Mouse (Mus musculus): ENCODE measurements around the gene Tcf7l1. TPM values are rescaled to one million over a fixed set of nuclear protein-coding genes. Genes with fewer than 3 reads are reported as not detected.

Tcf7l1 gene
- total and polyA plus RNA-seq, 3 experiments = not detected

DNA sequence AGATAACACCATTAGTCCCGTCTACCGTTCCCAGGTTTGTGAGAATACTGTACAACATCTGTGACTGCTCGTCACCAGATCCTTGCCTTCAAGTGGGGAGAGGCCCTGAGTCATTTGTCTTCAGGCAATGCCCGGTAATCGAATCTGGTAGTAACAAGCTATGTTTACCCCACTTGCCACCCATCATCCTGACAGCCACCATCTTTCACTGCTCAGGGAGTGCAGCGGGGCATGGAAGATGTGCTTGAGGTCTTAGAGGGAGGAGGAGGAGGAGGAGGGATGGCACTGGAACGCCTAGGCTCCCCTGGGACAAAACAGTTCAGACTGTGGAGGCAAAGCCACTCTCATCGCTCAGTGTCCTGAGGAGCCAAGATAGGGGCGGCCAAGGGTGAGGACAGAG lies 74.8 kb downstream of the Tcf7l1 start:
- TF ChIP-seq SIN3A (IDR thresholded peaks at IDR 0.05; ENCODE audit: low read length) (no peak), POLR2A (IDR thresholded peaks at IDR 0.05; ENCODE audit: control insufficient read depth in 1 of 2, insufficient read depth in 1 of 2, low read depth in 1 of 2, low read length in 2 of 2, poor library complexity in 1 of 2) (no peak), NELFE (IDR thresholded peaks at IDR 0.05; ENCODE audit: low read depth, low read length) (no peak), POLR2AphosphoS5 (IDR thresholded peaks at IDR 0.05; ENCODE audit: borderline replicate concordance, low read depth, low read length) (no peak)
- H3K36me3 ChIP-seq (ENCODE audit: control insufficient read depth in 1 of 2, insufficient read depth in 2 of 2, low read length in 2 of 2) = no peaks in the 10 kb centered on the region

DNA sequence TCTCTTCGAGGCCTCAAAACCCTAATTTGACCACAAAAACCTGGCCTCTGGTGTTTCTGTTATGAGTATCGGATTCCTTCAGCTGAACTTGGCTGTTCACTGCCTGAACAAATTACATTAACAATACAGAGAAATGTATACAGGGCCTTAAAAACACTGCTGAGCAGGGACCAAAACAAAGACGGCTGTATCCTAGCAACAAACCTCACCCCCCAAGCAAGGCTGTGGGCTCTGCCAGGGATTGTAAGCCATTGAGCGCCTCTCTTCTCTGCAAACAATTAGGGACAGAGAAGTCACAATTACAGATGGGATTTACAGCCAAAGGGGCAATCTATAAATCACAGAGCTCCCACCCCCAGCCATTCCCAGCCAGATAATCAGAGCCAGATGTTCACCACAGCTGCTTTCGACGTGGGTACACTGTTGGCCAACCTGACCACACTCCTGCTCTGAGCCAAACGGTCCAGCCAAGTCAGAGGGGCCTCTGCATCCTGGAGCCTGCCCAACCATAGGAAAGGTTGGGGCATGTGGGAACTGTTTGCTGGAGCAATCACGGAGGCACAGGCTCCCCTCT lies 77.5 kb downstream of the Tcf7l1 start:
- DNase-seq (ENCODE audit: low read depth, low spot score) = no peak
- no peaks in the 10 kb centered on the region for H3K9me3 ChIP-seq (replicated peaks; ENCODE audit: insufficient read depth, low read length)
- H3K27me3 ChIP-seq (ENCODE audit: control insufficient read depth in 1 of 2, insufficient read depth in 2 of 2, low read length in 2 of 2) = peaks cover 0 to 12% of the 10 kb centered on the region in 2 experiments; a peak in 3 of 4 replicates
- no peaks in the 10 kb centered on the region for H3K4me1 ChIP-seq (ENCODE audit: control insufficient read depth in 1 of 2, insufficient read depth in 2 of 2, low read length in 2 of 2)
- H3K9ac ChIP-seq (ENCODE audit: control insufficient read depth, low read depth, low read length, poor library complexity, severe bottlenecking) = no peak overlapping the region
- no peaks in the 10 kb centered on the region for H3K79me2 ChIP-seq (ENCODE audit: control insufficient read depth, insufficient read depth, low read length, poor library complexity)
- H3K27ac ChIP-seq (ENCODE audit: control insufficient read depth, low read depth, low read length) = no peak overlapping the region
- no peaks in the 10 kb centered on the region for H3K36me3 ChIP-seq (ENCODE audit: control insufficient read depth in 1 of 2, insufficient read depth in 2 of 2, low read length in 2 of 2)
- no peak for TF ChIP-seq MEF2A (IDR thresholded peaks at IDR 0.05; ENCODE audit: extremely low read depth, insufficient replicate concordance, low read depth, low read length, poor library complexity, severe bottlenecking)
- no peak for TF ChIP-seq MAZ (IDR thresholded peaks at IDR 0.05; ENCODE audit: low read depth, low read length)
- no peak for TF ChIP-seq ZMIZ1 (IDR thresholded peaks at IDR 0.05; ENCODE audit: low read depth, low read length)
- TF ChIP-seq SIN3A (IDR thresholded peaks at IDR 0.05; ENCODE audit: low read length) = no peak
- no peak for TF ChIP-seq USF2 (IDR thresholded peaks at IDR 0.05; ENCODE audit: borderline replicate concordance in 1 of 2, insufficient read depth in 1 of 2, low read depth in 1 of 2, low read length in 2 of 2)
- TF ChIP-seq HCFC1 (IDR thresholded peaks at IDR 0.05; ENCODE audit: low read depth, low read length) = no peak
- no peak for TF ChIP-seq SMC3 (IDR thresholded peaks at IDR 0.05; ENCODE audit: low read depth, low read length)
- no peak for TF ChIP-seq ZNF384 (IDR thresholded peaks at IDR 0.05; ENCODE audit: low read depth, low read length)
- no peak for TF ChIP-seq NELFE (IDR thresholded peaks at IDR 0.05; ENCODE audit: low read depth, low read length)
- TF ChIP-seq MYC (IDR thresholded peaks at IDR 0.05; ENCODE audit: low read depth, low read length) = no peak
- H3K4me3 ChIP-seq (ENCODE audit: control insufficient read depth in 1 of 2, insufficient read depth in 1 of 2, low read depth in 2 of 2, low read length in 2 of 2) = no peak overlapping the region

More for the DNA sequence above, 74.8 kb downstream of the Tcf7l1 start:
- Histone ChIP-seq H3K79me2 (ENCODE audit: control insufficient read depth, insufficient read depth, low read length, poor library complexity) (no peaks in the 10 kb centered on the region), H3K4me3 (ENCODE audit: control insufficient read depth in 1 of 2, insufficient read depth in 1 of 2, low read depth in 2 of 2, low read length in 2 of 2) (no peak overlapping the region), H3K9me3 (replicated peaks; ENCODE audit: insufficient read depth, low read length) (no peaks in the 10 kb centered on the region), H3K27me3 (ENCODE audit: control insufficient read depth in 1 of 2, insufficient read depth in 2 of 2, low read length in 2 of 2) (peaks cover 0 to 10% of the 10 kb centered on the region in 2 experiments; a peak in 3 of 4 replicates), H3K27ac (ENCODE audit: control insufficient read depth, low read depth, low read length) (no peak overlapping the region), H3K4me1 (ENCODE audit: control insufficient read depth in 1 of 2, insufficient read depth in 2 of 2, low read length in 2 of 2) (no peaks in the 10 kb centered on the region), H3K9ac (ENCODE audit: control insufficient read depth, low read depth, low read length, poor library complexity, severe bottlenecking) (no peak overlapping the region)
- DNase-seq (ENCODE audit: low read depth, low spot score) = no peak

GRCm38 (mm10) chr6:72710897-72711507 lies 78.1 kb downstream of the Tcf7l1 start:
- H3K27me3 ChIP-seq (ENCODE audit: control insufficient read depth in 1 of 2, insufficient read depth in 2 of 2, low read length in 2 of 2) = peaks cover 0 to 14% of the 10 kb centered on the region in 2 experiments; a peak in 3 of 4 replicates
- no peaks in the 10 kb centered on the region for H3K9me3 ChIP-seq (replicated peaks; ENCODE audit: insufficient read depth, low read length)
- H3K4me3 ChIP-seq (ENCODE audit: control insufficient read depth in 1 of 2, insufficient read depth in 1 of 2, low read depth in 2 of 2, low read length in 2 of 2) = no peak overlapping the region
- H3K79me2 ChIP-seq (ENCODE audit: control insufficient read depth, insufficient read depth, low read length, poor library complexity) = no peaks in the 10 kb centered on the region
- H3K9ac ChIP-seq (ENCODE audit: control insufficient read depth, low read depth, low read length, poor library complexity, severe bottlenecking) = no peak overlapping the region
- no peak overlapping the region for H3K27ac ChIP-seq (ENCODE audit: control insufficient read depth, low read depth, low read length)
- no peak for DNase-seq (ENCODE audit: low read depth, low spot score)
- no peaks in the 10 kb centered on the region for H3K36me3 ChIP-seq (ENCODE audit: control insufficient read depth in 1 of 2, insufficient read depth in 2 of 2, low read length in 2 of 2)
- H3K4me1 ChIP-seq (ENCODE audit: control insufficient read depth in 1 of 2, insufficient read depth in 2 of 2, low read length in 2 of 2) = no peaks in the 10 kb centered on the region
- TF ChIP-seq NRF1 (IDR thresholded peaks at IDR 0.05; ENCODE audit: insufficient read depth, low read depth, low read length, poor library complexity, severe bottlenecking) (no peak), ZNF384 (IDR thresholded peaks at IDR 0.05; ENCODE audit: low read depth, low read length) (no peak), SMC3 (IDR thresholded peaks at IDR 0.05; ENCODE audit: low read depth, low read length) (no peak), GABPA (IDR thresholded peaks at IDR 0.05; ENCODE audit: low read depth, low read length) (no peak), MXI1 (IDR thresholded peaks at IDR 0.05; ENCODE audit: low read depth, low read length) (no peak), TCF12 (IDR thresholded peaks at IDR 0.05; ENCODE audit: low read depth, low read length) (no peak), USF2 (IDR thresholded peaks at IDR 0.05; ENCODE audit: borderline replicate concordance in 1 of 2, insufficient read depth in 1 of 2, low read depth in 1 of 2, low read length in 2 of 2) (no peak), TBP (IDR thresholded peaks at IDR 0.05; ENCODE audit: low read depth, low read length) (no peak), NELFE (IDR thresholded peaks at IDR 0.05; ENCODE audit: low read depth, low read length) (no peak), GATA1 (IDR thresholded peaks at IDR 0.05; ENCODE audit: low read depth, low read length) (no peak), MEF2A (IDR thresholded peaks at IDR 0.05; ENCODE audit: extremely low read depth, insufficient replicate concordance, low read depth, low read length, poor library complexity, severe bottlenecking) (no peak), MYB (IDR thresholded peaks at IDR 0.05; ENCODE audit: low read depth, low read length) (no peak), RCOR1 (IDR thresholded peaks at IDR 0.05; ENCODE audit: low read depth, low read length) (no peak), CHD2 (IDR thresholded peaks at IDR 0.05; ENCODE audit: low read length) (no peak), EP300 (IDR thresholded peaks at IDR 0.05; ENCODE audit: low read depth in 1 of 2, low read length in 2 of 2) (no peak), RAD21 (IDR thresholded peaks at IDR 0.05; ENCODE audit: low read depth, low read length) (no peak), SIN3A (IDR thresholded peaks at IDR 0.05; ENCODE audit: low read length) (no peak)
